Mouse (Mus musculus): ENCODE data around the gene Gnai1. TPM values are rescaled to one million over a fixed set of nuclear protein-coding genes. Genes with fewer than 3 reads are reported as not detected.
A peak's percentile ranks its signal among the peaks of the same experiment; 100 is the strongest.

Gene Gnai1
- polyA plus RNA-seq, 1 experiment from 2014 or later, result 43.4 TPM

DNA sequence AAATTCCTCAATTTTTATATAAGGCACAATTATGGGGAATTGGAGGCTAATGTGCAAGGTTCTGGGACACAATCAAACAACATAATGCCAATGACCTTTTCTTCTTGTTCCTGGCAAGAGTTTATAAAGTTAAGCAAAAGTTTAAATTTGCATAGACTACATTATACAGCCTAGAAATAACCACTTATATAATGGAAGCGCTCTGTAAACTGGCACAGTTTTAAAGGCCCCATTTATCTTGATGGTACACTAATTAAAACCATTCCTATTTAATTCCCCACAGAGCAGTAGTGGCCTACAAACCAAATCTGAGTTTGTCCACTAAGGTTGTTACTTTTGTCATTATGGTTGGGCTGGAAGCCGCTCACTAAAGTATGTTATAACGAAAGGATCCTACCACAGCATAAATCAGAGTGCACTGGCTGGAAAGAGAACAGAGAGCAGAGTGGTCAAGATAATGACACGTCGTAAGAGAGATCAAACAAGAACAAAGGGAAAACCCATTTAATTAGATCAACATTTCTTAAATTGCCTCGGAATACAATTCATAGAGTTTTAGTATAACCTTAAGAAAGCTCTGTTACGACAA is 85.7 kb downstream of the Gnai1 start:
- no peaks in the 10 kb centered on the region for H3K4me1 ChIP-seq
- H3K4me3 ChIP-seq, result no peak overlapping the region
- H3K9ac ChIP-seq, result no peak overlapping the region
- H3K9me3 ChIP-seq, result no peaks in the 10 kb centered on the region
- H3K36me3 ChIP-seq, result peaks cover 18% of the 10 kb centered on the region; the same call in 1 of the 2 replicates
- H3K4me2 ChIP-seq, result no peak overlapping the region
- 76% methylated on average over 7 of the region's 7 CpGs for WGBS
- no peaks in the 10 kb centered on the region for H3K27me3 ChIP-seq
- no peak overlapping the region for H3K27ac ChIP-seq
- no peak for ATAC-seq (ENCODE audit: borderline replicate concordance, extremely low read depth, low FRiP score, low TSS enrichment)

DNA sequence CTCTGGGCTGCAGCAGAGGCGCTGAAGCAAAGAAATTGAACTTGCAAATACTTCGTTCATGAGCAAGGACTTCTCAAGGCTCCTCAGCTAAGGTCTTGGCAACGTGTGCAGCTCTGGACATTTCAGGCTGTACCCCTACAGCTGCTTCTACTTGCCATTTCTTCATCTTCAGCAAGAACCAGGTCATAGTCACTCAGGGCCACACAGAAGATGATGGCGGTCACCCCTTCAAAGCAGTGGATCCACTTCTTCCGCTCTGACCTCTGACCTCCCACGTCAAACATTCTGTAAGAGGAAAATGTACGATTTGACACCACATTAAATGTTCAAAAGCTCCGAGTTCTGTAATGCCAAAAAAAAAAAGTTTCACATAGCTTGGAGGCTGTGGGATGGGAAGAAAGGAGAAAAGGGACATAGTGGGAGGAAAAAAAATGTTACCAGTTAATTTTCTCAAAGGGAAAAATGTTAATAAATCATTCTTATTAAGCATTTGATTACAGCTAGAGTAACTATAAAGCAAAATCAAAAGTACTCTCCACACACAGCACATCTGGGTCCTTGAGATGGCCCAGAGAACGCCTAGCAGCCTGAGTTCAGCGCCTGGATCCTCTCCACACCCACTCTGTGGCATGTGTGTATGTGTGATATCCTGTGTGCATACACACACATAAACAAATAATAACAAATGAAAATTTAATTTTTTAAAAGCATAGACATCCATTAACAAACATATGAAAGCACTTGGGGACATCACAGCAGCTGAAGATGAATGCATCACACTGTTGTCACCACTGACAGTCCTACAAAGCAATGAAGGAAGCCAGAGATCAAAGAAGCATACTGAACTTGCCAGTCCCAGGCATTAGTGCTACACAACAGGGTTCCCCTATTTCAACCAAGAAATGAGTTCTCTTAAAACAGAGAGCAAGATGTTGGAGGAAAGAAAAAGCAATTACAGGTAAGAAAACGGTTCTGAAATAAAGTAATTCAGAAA is 86.6 kb downstream of the Gnai1 start:
- Histone ChIP-seq H3K9me3 (no peaks in the 10 kb centered on the region), H3K9ac (no peak overlapping the region), H3K4me1 (no peaks in the 10 kb centered on the region), H3K4me3 (no peak overlapping the region), H3K4me2 (no peak overlapping the region), H3K27ac (no peak overlapping the region), H3K36me3 (peaks cover 18% of the 10 kb centered on the region; the same call in 1 of the 2 replicates), H3K27me3 (no peaks in the 10 kb centered on the region)
- WGBS, result 49% methylated on average over 11 of the region's 11 CpGs
- ATAC-seq (ENCODE audit: borderline replicate concordance, extremely low read depth, low FRiP score, low TSS enrichment), result peak; percentile 93

DNA sequence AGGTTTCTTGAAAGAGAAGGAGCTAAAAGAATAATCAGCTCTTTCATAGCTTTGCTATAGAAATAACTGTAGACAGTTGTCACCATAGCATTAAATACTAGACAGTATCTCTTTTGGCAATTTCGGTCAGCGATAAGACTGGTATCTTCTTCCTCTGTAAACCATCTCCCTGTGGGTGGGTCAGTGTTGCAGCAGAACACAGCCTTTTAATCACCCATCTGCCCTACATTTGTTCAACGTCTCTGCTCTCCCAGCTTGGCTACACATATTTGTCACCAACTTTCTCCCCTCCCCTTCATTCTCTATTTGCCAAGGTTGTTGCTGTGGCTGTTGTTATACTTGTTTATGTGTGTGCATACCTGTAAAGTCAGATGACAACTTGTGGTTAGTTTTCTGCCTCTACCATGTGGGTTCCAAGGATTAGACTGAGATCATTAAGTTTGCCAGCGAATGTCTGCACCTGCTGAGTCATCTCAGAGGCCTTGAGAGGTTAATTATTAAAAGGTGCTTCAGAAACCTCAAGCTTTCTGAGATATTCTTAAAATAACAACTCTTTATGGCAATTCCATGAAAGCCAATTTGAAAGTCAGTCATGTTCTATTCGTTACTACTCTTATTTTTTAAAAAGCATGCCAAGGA is 109.7 kb downstream of the Gnai1 start:
- H3K36me3 ChIP-seq, result no peaks in the 10 kb centered on the region
- 69% methylated on average over 5 of the region's 5 CpGs for WGBS
- no peak overlapping the region for H3K9ac ChIP-seq
- no peaks in the 10 kb centered on the region for H3K27me3 ChIP-seq
- no peak overlapping the region for H3K4me3 ChIP-seq
- no peaks in the 10 kb centered on the region for H3K4me1 ChIP-seq
- no peak overlapping the region for H3K27ac ChIP-seq
- ATAC-seq (ENCODE audit: borderline replicate concordance, extremely low read depth, low FRiP score, low TSS enrichment), result no peak
- no peak overlapping the region for H3K4me2 ChIP-seq
- no peaks in the 10 kb centered on the region for H3K9me3 ChIP-seq

DNA sequence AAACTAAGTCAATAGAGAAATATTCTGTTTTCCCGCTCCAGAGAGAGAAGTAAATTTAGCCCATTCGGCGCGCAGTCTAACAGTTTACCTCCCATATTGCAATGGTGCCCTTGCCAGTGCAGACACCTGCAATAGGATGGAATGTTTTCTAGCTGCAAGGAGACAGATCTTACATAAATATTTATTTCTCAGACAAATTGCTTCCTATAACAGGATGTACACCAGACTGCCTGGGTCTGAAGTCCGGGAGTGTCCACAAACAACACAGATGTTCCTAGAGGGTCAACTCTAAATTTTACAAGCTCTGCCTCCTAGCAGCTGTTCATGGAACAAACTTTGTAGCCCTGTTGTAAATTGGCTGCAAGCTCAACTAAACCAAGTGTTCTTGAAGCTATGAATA is 111.0 kb downstream of the Gnai1 start:
- ATAC-seq (ENCODE audit: borderline replicate concordance, extremely low read depth, low FRiP score, low TSS enrichment), result peak; percentile 62
- H3K9ac ChIP-seq, result no peak overlapping the region
- H3K4me3 ChIP-seq, result no peak overlapping the region
- no peaks in the 10 kb centered on the region for H3K9me3 ChIP-seq
- 46% methylated on average over 5 of the region's 5 CpGs for WGBS
- no peaks in the 10 kb centered on the region for H3K27me3 ChIP-seq
- H3K4me2 ChIP-seq, result no peak overlapping the region
- H3K4me1 ChIP-seq, result no peaks in the 10 kb centered on the region
- no peak overlapping the region for H3K27ac ChIP-seq
- H3K36me3 ChIP-seq, result no peaks in the 10 kb centered on the region

DNA sequence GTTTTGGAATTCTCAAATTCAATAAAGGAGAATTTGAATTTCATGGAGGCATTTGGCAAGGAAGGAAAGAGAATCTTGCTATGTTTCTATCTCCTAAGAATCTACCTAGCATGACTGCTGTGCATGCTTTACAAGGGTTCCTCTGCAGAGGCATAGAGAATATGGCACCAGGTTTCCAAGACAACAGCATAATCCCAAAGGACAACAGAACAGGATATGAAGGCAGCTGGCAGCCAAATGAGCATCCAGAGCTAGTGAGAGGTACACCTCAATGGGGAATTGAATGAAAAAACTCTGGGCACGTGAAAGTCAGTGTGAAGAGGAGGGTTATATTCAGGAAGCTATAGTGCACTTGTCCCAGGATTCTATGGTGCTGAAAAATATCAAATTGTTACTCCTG is 130.8 kb downstream of the Gnai1 start:
- 71% methylated on average over 1 of the region's 1 CpGs for WGBS
- Histone ChIP-seq H3K9me3 (no peaks in the 10 kb centered on the region), H3K4me3 (no peak overlapping the region), H3K27me3 (no peaks in the 10 kb centered on the region), H3K4me2 (no peak overlapping the region), H3K4me1 (peaks cover 8% of the 10 kb centered on the region), H3K36me3 (no peaks in the 10 kb centered on the region), H3K27ac (no peak overlapping the region), H3K9ac (no peak overlapping the region)
- no peak for ATAC-seq (ENCODE audit: borderline replicate concordance, extremely low read depth, low FRiP score, low TSS enrichment)

DNA sequence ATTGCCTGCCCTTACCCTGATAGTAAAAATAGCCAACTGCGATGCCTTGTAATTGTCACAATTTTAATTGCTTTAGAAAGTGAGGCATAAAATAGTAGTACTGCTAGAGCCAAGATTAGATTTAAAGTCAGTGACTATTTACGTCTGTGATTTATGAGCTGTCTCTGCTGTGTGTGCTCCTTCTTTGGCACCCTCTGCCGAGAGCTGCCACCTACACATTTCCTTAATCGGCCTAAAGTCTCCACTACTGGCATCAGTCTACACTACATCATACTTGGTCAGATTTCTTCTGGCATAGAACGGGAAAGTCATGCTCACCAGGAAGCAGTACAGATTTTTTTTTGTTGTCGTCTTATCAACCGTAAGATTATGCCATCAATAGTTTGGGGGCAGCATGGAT is 131.3 kb downstream of the Gnai1 start:
- no peaks in the 10 kb centered on the region for H3K9me3 ChIP-seq
- ATAC-seq (ENCODE audit: borderline replicate concordance, extremely low read depth, low FRiP score, low TSS enrichment), result no peak
- 48% methylated on average over 7 of the region's 7 CpGs for WGBS

DNA sequence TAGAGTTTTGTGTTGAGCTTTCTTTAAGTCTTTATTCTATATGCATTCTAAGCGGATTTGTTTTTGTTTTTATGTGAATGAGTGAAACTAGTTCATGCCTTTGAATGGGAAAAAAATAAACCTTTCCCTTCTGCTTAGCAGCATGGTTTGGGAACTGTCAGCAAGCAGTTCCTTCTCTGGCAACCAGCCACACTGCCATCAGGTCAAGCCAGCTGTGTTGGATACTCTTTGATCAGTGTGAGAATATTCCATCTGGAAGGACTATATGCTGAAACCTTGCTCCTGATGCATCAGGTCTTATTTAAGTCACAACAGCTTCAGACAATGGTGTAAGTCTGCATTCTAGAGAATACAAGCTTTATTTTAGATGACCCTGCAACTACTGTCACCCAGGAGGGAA is 139.3 kb downstream of the Gnai1 start:
- Histone ChIP-seq H3K9ac (no peak overlapping the region), H3K4me2 (no peak overlapping the region), H3K4me1 (peaks cover 7% of the 10 kb centered on the region; the same call in 1 of the 2 replicates), H3K27me3 (no peaks in the 10 kb centered on the region), H3K27ac (no peak overlapping the region), H3K9me3 (no peaks in the 10 kb centered on the region), H3K4me3 (no peak overlapping the region), H3K36me3 (no peaks in the 10 kb centered on the region)
- WGBS, result 24% methylated on average over 1 of the region's 1 CpGs
- ATAC-seq (ENCODE audit: borderline replicate concordance, extremely low read depth, low FRiP score, low TSS enrichment), result no peak

More for the DNA sequence above, 131.3 kb downstream of the Gnai1 start:
- no peak overlapping the region for H3K4me2 ChIP-seq
- H3K4me3 ChIP-seq, result no peak overlapping the region
- H3K4me1 ChIP-seq, result peaks cover 8% of the 10 kb centered on the region
- no peaks in the 10 kb centered on the region for H3K36me3 ChIP-seq
- H3K27me3 ChIP-seq, result no peaks in the 10 kb centered on the region
- no peak overlapping the region for H3K27ac ChIP-seq
- H3K9ac ChIP-seq, result no peak overlapping the region

DNA sequence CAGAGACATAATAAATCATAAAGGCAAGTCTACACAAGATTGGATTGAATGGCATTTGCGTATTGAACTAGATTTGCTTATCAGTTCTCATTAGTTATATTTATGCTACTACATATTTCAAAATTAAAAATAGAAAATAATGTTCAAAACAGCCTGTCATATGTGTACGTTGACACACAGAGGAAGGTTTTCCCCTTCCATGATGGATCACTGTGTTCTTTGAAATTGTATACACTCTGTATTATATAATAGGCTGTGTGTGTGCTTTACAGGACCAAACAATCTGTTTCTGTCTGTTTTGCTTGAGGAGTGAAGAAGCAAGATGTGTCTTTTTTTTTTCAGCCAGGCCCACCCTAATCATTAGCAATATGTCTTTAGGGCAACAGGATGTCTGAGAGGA is 141.9 kb downstream of the Gnai1 start:
- no peak overlapping the region for H3K4me3 ChIP-seq
- H3K4me1 ChIP-seq, result peaks cover 7% of the 10 kb centered on the region; the same call in 1 of the 2 replicates
- peak; percentile 70; the same call in 1 of the 2 replicates for ATAC-seq (ENCODE audit: borderline replicate concordance, extremely low read depth, low FRiP score, low TSS enrichment)
- H3K9ac ChIP-seq, result no peak overlapping the region
- H3K4me2 ChIP-seq, result no peak overlapping the region
- H3K27me3 ChIP-seq, result no peaks in the 10 kb centered on the region
- no peak overlapping the region for H3K27ac ChIP-seq
- WGBS, result 40% methylated on average over 2 of the region's 2 CpGs
- H3K9me3 ChIP-seq, result no peaks in the 10 kb centered on the region
- H3K36me3 ChIP-seq, result no peaks in the 10 kb centered on the region

DNA sequence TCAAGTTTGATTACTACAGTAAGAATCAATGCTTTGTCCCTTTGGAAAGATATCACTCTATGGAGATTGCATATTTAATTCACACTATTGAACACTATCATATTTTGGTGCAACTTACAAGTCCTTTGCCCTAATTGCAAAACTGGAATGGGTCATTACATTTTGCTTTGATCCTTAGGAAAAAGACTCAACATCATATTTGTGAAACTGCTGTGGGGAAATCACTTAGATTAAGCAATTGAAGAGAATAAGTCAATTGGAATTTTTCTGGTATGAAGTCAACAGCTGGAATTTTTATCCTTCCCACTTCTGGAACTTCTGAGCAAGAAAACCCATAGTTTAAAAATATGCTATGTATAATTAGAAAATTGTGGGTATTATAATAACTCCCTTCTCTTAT is 142.3 kb downstream of the Gnai1 start:
- Histone ChIP-seq H3K36me3 (no peaks in the 10 kb centered on the region), H3K4me1 (peaks cover 7% of the 10 kb centered on the region; the same call in 1 of the 2 replicates), H3K4me2 (no peak overlapping the region), H3K27ac (no peak overlapping the region), H3K9me3 (no peaks in the 10 kb centered on the region), H3K9ac (no peak overlapping the region), H3K4me3 (no peak overlapping the region), H3K27me3 (no peaks in the 10 kb centered on the region)
- peak; percentile 39; the same call in 1 of the 2 replicates for ATAC-seq (ENCODE audit: borderline replicate concordance, extremely low read depth, low FRiP score, low TSS enrichment)
